Mouse (Mus musculus) hindbrain, embryonic 14.5 days (tissue): ENCODE measurements around the gene Shank2. TPM values are rescaled to one million over a fixed set of nuclear protein-coding genes. Genes with fewer than 3 reads are reported as not detected.

Experiments used
- ATAC-seq: fragments of 200-750 bp; cut with Nextera tagmentation; 2 replicates; pipeline ENCODE4 v1.8.0; 2017; ENCODE audit warnings: moderate number of reproducible peaks, mild to moderate bottlenecking, moderate TSS enrichment, moderate library complexity; ENCODE audit not compliant: low FRiP score
- DNase-seq: peaks from one replicate; pipeline ENCODE4 v3.0.0-alpha.2; 2015; ENCODE audit warnings: low spot score
- H3K27ac ChIP-seq: fragments of 300-500 bp; sonication (generic); 2 replicates; pipeline ENCODE4 v1.5.1; 2014; ENCODE audit warnings: mild to moderate bottlenecking, moderate library complexity
- H3K27me3 ChIP-seq: fragments of 300-500 bp; sonication (generic); 2 replicates; pipeline ENCODE4 v1.6.1; 2014; ENCODE audit warnings: mild to moderate bottlenecking, low read length, mixed read lengths; ENCODE audit not compliant: control insufficient read depth, insufficient read depth
- H3K36me3 ChIP-seq: fragments of 300-500 bp; sonication (generic); replicated peaks from 2 replicates; pipeline ENCODE4 v1.6.1; 2014; ENCODE audit not compliant: control insufficient read depth, insufficient read depth
- H3K4me1 ChIP-seq: fragments of 300-500 bp; sonication (generic); replicated peaks from 2 replicates; pipeline ENCODE4 v1.6.1; 2014; ENCODE audit warnings: antibody characterized with exemption, low read length, mixed read lengths; ENCODE audit not compliant: control insufficient read depth, insufficient read depth
- H3K4me2 ChIP-seq: fragments of 300-500 bp; sonication (generic); replicated peaks from 2 replicates; pipeline ENCODE4 v1.6.1; 2014; ENCODE audit warnings: mild to moderate bottlenecking, moderate library complexity
- H3K4me3 ChIP-seq: fragments of 300-500 bp; sonication (generic); replicated peaks from 2 replicates; pipeline ENCODE4 v1.5.1; 2014; ENCODE audit warnings: mild to moderate bottlenecking, low read length
- H3K9ac ChIP-seq: fragments of 300-500 bp; sonication (generic); 2 replicates; pipeline ENCODE4 v1.6.1; 2014
- H3K9me3 ChIP-seq: fragments of 300-500 bp; sonication (generic); 2 replicates; pipeline ENCODE4 v1.6.1; 2016; ENCODE audit warnings: low read length; ENCODE audit not compliant: control insufficient read depth
- WGBS: fragments of 180-500 bp; shearing (Covaris S2); extraction: QIAGEN DNeasy Blood & Tissue Kit; methylation state at CpG from one replicate; pipeline ENCODE4 v1.1.7; 2014; 5-methylcytosine and 5-hydroxymethylcytosine counted together
- polyA plus RNA-seq: library from polyadenylated mRNA; unstranded; fragments of >200 nt; fragmentation: Nextera tagmentation; extraction: Ambion mirVana; gene quantifications from 2 replicates; pipeline ENCODE4 v1.2.1, GENCODE M21; 2014

Shank2 gene
- polyA plus RNA-seq, 1 experiment from 2014 or later = 11.3 TPM

DNA sequence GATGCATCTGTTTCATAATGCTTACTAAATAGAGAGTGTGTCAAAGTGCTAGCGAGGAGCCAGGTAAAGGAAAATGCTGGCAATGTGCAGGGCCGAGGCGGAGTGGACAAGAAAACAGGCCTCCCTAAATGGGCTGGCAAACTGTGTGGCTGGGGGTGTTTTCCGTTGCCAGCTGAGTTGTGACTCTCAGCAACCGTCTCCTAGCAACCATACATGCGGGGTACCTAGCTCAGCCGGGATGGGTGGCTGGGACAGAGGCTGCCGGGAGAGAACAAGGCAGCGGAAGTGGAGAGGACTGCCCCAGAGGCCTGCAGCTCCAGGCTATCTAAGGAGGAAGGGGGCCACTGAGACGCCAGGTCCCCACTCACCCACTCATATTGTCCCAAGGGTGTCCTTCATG, 315.1 kb downstream of the Shank2 start:
- Histone ChIP-seq H3K9me3 (no peaks in the 10 kb centered on the region), H3K4me2 (no peak overlapping the region), H3K36me3 (no peaks in the 10 kb centered on the region), H3K27me3 (no peaks in the 10 kb centered on the region), H3K27ac (no peak overlapping the region), H3K4me3 (no peak overlapping the region), H3K4me1 (peaks cover 14% of the 10 kb centered on the region), H3K9ac (no peak overlapping the region)
- peak; percentile 64 for ATAC-seq
- DNase-seq = peak; percentile 68
- WGBS = 13% methylated on average over 10 of the region's 10 CpGs

DNA sequence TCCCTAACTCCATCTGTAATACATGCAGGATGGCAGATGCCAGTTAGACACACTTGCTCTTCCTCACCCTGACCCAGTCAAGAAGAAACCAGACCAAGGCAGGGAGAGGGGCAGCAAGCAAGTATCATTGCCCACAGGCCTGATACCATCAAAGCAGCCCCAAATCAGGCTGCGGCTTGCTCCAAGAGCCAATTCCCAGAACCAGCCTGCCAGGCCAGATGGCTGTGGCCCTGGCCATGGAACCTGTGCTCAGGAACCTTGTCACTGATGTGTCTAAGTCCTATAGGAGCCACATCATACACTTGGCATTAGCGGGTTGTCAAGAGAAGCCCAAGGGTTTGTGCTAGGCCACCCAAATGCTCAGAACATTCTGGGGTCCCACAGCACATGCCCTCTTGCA, 322.3 kb downstream of the Shank2 start:
- no peak for DNase-seq
- H3K4me2 ChIP-seq = no peak overlapping the region
- no peak overlapping the region for H3K9ac ChIP-seq
- H3K9me3 ChIP-seq = no peaks in the 10 kb centered on the region
- no peak overlapping the region for H3K27ac ChIP-seq
- H3K4me3 ChIP-seq = no peak overlapping the region
- WGBS = 95% methylated on average over 2 of the region's 2 CpGs
- no peaks in the 10 kb centered on the region for H3K36me3 ChIP-seq
- no peaks in the 10 kb centered on the region for H3K27me3 ChIP-seq
- no peak for ATAC-seq
- no peaks in the 10 kb centered on the region for H3K4me1 ChIP-seq

DNA sequence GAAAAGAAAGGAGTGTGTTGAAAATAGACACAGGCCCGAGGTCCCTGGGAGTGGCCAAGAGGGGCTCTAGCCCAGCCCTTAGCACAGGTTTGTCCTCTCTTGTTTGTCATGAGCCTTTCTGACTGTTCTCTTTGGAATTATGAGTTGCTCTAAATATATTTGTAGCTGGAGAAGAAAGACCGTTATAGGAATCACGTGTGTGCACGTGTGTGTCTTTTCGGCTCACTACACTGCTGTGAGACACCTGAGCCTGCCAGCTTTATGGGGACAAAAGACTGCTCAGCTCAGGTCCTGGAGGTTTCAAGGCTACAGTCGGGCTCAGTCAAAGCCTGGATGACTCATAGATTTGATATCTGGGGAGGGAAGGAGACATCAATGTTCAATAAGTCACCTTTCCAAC, 323.1 kb downstream of the Shank2 start:
- Histone ChIP-seq H3K4me3 (no peak overlapping the region), H3K27ac (no peak overlapping the region), H3K9ac (no peak overlapping the region), H3K4me2 (no peak overlapping the region), H3K9me3 (no peaks in the 10 kb centered on the region), H3K27me3 (no peaks in the 10 kb centered on the region), H3K4me1 (no peaks in the 10 kb centered on the region), H3K36me3 (no peaks in the 10 kb centered on the region)
- ATAC-seq = no peak
- no peak for DNase-seq
- 81% methylated on average over 6 of the region's 6 CpGs for WGBS

DNA sequence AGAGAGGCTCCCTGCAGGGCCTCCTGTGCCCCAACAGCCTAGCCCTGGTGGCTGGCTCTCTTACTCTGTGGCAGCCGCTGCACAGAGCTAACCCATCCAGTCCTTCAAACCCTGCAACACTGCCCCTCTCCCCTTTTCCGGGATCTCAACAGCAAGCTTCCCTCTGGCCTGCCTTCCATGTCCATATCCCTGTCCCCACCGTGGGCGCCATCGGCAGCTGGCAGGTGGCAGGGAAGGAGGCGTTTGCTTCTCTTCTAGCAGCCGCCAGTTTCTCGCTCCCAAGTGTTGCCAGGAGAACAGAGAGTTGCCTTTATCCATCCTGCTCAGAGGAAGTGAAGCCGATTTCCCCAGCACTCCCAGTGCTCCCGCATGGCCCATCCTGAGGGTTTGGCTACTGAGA, 323.9 kb downstream of the Shank2 start:
- DNase-seq (no peak), ATAC-seq (no peak)
- no peak overlapping the region for H3K27ac ChIP-seq
- H3K4me1 ChIP-seq = no peaks in the 10 kb centered on the region
- H3K9me3 ChIP-seq = no peaks in the 10 kb centered on the region
- no peak overlapping the region for H3K4me2 ChIP-seq
- WGBS = 92% methylated on average over 10 of the region's 10 CpGs
- H3K36me3 ChIP-seq = no peaks in the 10 kb centered on the region
- no peak overlapping the region for H3K4me3 ChIP-seq
- H3K9ac ChIP-seq = no peak overlapping the region
- H3K27me3 ChIP-seq = no peaks in the 10 kb centered on the region

DNA sequence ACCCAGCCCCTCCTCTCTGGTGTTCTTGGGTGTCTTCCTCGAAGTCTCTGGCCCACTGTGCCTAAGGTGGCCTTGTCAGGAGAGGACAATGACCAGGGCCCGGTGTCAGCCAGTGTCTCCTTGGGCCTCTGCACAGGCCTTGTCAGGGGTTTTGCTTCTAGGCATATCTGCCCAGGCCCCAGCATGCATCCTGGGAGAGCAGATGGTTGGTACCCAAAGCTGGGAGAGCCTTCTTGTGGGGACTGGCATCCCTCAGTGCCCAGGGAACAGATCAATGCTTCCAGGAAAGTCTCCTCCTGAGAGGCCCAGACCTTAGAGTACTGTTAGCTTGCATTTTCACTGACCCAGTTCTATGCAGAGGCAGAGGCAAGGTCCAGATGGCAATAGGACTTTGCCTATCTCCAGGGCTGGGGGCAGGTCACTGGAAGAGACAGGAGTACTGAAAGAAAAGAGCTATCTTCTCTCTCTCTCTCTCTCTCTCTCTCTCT, 327.7 kb downstream of the Shank2 start:
- Histone ChIP-seq H3K9me3 (no peaks in the 10 kb centered on the region), H3K4me1 (no peaks in the 10 kb centered on the region), H3K27ac (no peak overlapping the region), H3K36me3 (no peaks in the 10 kb centered on the region), H3K9ac (no peak overlapping the region), H3K4me2 (no peak overlapping the region), H3K27me3 (no peaks in the 10 kb centered on the region), H3K4me3 (no peak overlapping the region)
- DNase-seq (no peak), ATAC-seq (no peak)
- 82% methylated on average over 2 of the region's 2 CpGs for WGBS

DNA sequence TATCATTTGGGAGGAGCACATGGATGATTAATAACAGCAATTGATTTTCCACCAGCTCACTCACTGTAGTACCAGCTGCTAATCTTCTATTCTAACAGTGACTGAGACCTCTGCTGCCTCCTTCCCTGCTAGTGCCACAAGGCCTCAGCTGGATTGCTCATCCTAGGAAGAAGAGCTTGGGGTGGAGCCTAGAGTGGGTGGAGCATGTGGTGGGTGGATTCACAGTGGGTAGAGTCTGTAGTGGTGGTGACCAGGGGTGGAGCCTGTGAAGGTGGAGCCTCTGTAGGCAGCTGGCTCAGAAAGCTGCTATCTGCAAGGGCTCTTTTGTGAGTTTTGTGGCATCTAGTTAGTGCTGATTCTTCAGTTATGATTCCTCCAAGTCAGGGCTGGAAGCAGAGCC, 334.9 kb downstream of the Shank2 start:
- Histone ChIP-seq H3K4me3 (no peak overlapping the region), H3K9me3 (no peaks in the 10 kb centered on the region), H3K36me3 (no peaks in the 10 kb centered on the region), H3K9ac (no peak overlapping the region), H3K4me1 (no peaks in the 10 kb centered on the region; the same call in 1 of the 2 replicates), H3K27ac (no peak overlapping the region), H3K4me2 (no peak overlapping the region), H3K27me3 (no peaks in the 10 kb centered on the region)
- DNase-seq (no peak), ATAC-seq (no peak)

DNA sequence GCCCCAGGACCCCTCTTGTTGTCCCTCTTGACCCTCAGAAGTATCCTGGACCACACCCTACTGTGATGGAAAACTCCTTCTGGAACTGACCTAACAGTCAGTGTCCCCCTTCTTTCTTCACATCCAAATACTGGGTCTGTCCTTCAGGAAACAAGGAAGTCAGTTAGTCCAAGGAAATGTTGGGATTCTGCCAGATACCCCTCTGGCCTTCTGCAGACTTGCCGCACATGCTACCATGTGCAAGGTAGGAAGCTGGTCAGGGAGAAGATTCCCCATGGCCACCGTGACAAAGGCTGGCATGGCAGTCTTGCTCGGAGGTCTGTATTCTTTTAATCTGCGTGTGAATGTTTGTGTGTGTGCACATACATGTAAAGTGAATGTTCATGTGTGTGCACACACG, 337.0 kb downstream of the Shank2 start:
- 96% methylated on average over 5 of the region's 5 CpGs for WGBS
- DNase-seq (no peak), ATAC-seq (no peak)

DNA sequence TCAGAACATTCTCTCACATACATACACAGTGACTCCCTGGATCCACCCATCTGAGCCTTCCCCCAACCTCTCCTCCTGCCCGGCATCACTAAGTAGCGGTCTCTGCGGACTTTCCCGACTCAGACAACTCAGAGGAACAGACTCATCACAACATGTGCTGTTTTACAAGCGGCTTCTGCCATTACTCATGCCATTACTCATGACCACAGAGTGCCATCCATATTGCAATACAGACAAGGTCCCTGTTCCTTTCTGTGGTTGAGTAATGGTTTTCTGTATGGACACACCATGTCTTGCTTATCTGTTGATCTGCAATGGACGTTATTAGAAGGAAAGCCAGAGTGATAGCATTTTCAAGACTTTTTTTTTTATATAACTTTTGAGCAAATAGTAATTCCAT, 338.6 kb downstream of the Shank2 start:
- H3K27ac ChIP-seq = no peak overlapping the region
- 87% methylated on average over 6 of the region's 6 CpGs for WGBS

More for the DNA sequence above, 337.0 kb downstream of the Shank2 start:
- no peaks in the 10 kb centered on the region for H3K9me3 ChIP-seq
- no peak overlapping the region for H3K4me3 ChIP-seq
- H3K27ac ChIP-seq = no peak overlapping the region
- H3K4me2 ChIP-seq = no peak overlapping the region
- H3K9ac ChIP-seq = no peak overlapping the region
- no peaks in the 10 kb centered on the region; the same call in 1 of the 2 replicates for H3K4me1 ChIP-seq
- no peaks in the 10 kb centered on the region for H3K36me3 ChIP-seq
- no peaks in the 10 kb centered on the region for H3K27me3 ChIP-seq

DNA sequence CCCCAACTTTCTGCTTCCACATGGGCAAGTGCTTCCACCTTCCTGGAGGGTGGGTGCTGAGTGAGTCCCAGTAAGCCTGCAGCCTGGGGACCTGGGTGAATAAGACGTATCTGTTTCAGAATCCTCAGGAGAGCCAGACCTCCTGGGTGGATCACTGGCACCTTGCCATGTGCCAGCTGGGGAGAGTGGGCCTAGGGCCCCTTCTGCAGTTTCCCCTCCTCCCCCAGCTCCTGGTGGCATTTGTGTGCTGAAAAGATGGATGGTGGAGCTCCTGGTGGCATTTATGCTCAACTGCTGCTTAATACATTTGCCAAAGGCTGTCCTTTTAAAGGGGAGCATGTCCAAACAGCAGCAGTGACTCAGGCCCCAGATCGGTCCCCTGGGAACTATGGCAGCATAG, 364.4 kb downstream of the Shank2 start:
- no peak for ATAC-seq
- Histone ChIP-seq H3K9me3 (0 out of 2 replicates have a peak, but pooled peaks cover 4% of the 10 kb centered on the region), H3K27me3 (no peaks in the 10 kb centered on the region), H3K4me1 (peaks cover 5% of the 10 kb centered on the region), H3K4me3 (no peak overlapping the region), H3K27ac (no peak overlapping the region), H3K4me2 (no peak overlapping the region), H3K9ac (no peak overlapping the region), H3K36me3 (no peaks in the 10 kb centered on the region)
- DNase-seq = no peak
- 73% methylated on average over 2 of the region's 2 CpGs for WGBS

More for the DNA sequence above, 338.6 kb downstream of the Shank2 start:
- Histone ChIP-seq H3K4me1 (no peaks in the 10 kb centered on the region; the same call in 1 of the 2 replicates), H3K9me3 (no peaks in the 10 kb centered on the region), H3K9ac (no peak overlapping the region), H3K4me3 (no peak overlapping the region), H3K36me3 (no peaks in the 10 kb centered on the region), H3K4me2 (no peak overlapping the region), H3K27me3 (no peaks in the 10 kb centered on the region)
- no peak for ATAC-seq
- DNase-seq = no peak

DNA sequence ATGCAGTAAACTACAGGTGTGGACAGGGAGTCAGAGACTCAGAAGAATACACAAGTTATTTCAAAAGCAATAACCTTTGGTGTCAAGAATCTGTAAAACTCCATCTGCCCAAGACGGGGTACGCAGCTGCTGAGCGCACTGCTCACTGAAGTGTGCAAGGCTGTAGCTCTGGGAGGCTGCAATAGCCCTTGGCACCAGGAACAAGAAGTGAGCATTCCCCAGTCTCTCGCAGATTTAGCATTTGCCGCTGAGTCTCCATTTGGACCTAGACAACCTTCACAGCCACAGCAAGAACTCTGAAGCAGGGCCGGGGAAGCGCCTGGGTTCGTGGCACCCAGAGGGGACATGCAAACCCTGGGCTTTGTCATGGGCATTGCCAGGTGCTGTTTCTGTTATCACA, 371.3 kb downstream of the Shank2 start:
- H3K4me1 ChIP-seq = peaks cover 4% of the 10 kb centered on the region
- H3K27me3 ChIP-seq = no peaks in the 10 kb centered on the region
- no peak overlapping the region for H3K9ac ChIP-seq
- no peak overlapping the region for H3K4me2 ChIP-seq
- H3K36me3 ChIP-seq = no peaks in the 10 kb centered on the region
- peak overlapping the region; percentile 32; the same call in 1 of the 2 replicates for H3K27ac ChIP-seq
- ATAC-seq (no peak), DNase-seq (no peak)
- H3K4me3 ChIP-seq = no peak overlapping the region
- 75% methylated on average over 8 of the region's 8 CpGs for WGBS
- no peaks in the 10 kb centered on the region for H3K9me3 ChIP-seq
